Mouse (Mus musculus): ENCODE measurements around the gene Cad. TPM values are rescaled to one million over a fixed set of nuclear protein-coding genes. Genes with fewer than 3 reads are reported as not detected.

The Cad gene
- total RNA-seq, 1 experiment from 2014 or later = 9.6 TPM

DNA sequence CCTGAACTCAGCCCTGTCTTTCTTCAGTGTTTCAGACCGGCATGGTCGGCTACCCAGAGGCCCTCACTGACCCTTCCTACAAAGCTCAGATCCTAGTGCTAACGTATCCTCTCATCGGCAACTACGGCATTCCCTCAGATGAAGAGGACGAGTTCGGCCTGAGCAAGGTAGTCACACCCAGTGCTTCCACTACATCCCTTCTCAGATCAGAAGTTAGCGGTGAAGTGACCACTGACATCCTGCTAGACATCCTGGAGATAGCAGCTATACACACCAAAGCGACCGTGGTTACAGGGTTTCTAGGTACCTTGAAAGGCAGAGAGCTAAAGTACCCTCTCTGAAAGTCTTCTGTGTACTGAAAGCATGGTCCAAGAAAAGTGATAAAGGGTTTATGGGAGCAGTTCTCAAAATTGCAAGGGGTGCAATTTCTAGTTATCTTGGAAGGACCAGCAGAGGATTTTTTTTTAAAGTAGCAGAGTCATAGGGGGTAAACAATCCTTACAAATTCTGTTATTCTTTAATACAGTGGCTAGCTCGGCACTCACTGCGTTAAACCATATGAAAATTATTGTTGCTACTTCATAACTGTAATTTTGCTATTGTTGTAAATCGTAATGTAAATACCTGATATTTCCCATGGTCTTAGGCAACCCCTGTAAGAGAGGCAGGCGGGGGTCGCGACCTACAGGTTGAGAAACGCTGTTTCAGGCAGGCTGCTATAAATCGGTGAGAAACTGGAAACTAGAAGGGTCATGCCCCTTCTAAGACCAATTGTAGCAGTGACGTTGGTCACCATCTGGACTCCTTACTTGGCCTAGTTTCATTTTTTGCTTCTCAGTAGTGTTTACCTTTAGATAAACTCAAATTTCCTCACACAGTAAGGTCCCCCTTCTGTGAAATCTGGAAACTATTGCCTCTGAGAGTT lies 898 bp downstream of the Cad start:
- ATAC-seq (replicated peaks; ENCODE audit: insufficient number of reproducible peaks, low FRiP score, low TSS enrichment, poor library complexity, severe bottlenecking) = no peak

GRCm38 (mm10) chr5:31069810-31070209 lies 15.2 kb downstream of the Cad start:
- ATAC-seq (replicated peaks; ENCODE audit: insufficient number of reproducible peaks, low FRiP score, low TSS enrichment, poor library complexity, severe bottlenecking) = no peak

- no peak for ATAC-seq (replicated peaks; ENCODE audit: insufficient number of reproducible peaks, low FRiP score, low TSS enrichment, poor library complexity, severe bottlenecking)
These were observed 16.5 kb downstream of the Cad start for GRCm38 (mm10) chr5:31071059-31071458.

GRCm38 (mm10) chr5:31071821-31072220 lies 17.2 kb downstream of the Cad start:
- no peak for ATAC-seq (replicated peaks; ENCODE audit: insufficient number of reproducible peaks, low FRiP score, low TSS enrichment, poor library complexity, severe bottlenecking)

GRCm38 (mm10) chr5:31073176-31073575 lies 18.6 kb downstream of the Cad start:
- ATAC-seq (replicated peaks; ENCODE audit: insufficient number of reproducible peaks, low FRiP score, low TSS enrichment, poor library complexity, severe bottlenecking) = no peak

DNA sequence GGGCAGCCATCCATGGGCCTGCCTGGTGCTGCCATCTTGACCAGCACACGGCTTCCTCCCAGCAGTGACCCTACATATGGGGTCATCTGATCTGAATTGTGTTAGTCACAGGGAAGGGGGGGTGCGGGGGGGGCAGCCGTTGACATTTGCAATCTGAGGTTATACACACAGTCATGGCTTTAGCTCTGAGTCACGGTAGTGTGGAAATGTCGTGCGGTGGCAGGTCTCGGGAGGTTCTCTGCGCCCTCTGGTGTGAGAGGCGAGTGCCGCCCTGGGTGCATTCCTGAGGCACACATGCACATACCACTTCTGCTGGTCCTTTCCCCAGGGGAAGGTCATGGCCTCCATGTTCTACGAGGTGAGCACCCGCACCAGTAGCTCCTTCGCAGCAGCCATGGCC lies 21.8 kb downstream of the Cad start:
- no peak for ATAC-seq (replicated peaks; ENCODE audit: insufficient number of reproducible peaks, low FRiP score, low TSS enrichment, poor library complexity, severe bottlenecking)

DNA sequence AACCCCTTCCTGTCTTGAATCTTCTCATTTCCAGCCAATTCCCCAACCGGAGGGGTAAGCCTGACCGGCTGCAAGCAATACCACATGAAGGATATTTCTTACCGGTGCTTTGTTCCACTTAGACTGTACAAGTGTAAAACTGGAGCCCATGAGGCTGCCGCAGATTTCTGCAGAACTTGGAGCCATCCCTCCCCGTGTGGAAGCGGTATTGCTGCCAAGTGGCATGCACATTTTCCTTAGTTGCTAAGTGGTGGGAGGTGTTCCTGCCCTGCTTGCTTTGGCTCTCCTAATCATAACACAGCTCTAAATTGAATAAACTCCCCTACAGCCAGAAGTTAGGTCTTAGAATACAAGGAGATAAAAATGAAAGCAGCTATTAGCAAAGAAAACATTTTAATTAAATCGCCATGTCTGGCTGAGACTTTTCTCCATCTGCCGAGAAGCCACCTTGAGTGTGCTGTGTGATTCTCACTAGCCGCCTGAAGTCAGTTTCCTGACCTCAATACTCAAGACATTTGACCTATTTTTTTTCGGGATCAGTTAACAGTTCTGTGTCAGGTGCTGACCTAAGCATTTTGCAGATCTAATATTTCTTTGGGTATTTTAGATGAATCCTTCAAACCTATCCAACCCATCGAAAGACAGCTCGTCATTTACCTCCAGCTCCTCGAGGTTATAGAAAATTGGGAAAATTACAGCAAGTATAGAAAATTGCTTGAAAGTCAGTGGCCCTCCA lies 25.6 kb downstream of the Cad start:
- ATAC-seq (replicated peaks; ENCODE audit: insufficient number of reproducible peaks, low FRiP score, low TSS enrichment, poor library complexity, severe bottlenecking) = no peak

DNA sequence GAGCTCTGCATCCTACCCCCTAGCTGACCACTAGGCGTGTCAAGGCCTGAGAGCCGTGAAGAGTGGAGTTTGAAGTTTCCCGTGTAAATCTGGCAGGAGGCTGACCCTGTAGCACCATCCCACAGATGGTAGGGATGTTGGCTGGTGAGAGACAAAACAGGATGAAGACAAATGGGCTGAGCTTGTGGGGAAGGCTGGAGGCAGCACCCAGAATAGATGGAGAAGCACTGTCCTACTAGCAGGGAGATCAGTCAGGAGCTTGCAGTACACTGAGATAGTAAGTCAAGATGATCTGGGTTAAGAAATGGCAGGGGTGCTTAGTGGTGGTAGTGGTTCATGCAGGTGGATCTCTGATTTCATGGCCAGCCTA lies 26.2 kb downstream of the Cad start:
- no peak for ATAC-seq (replicated peaks; ENCODE audit: insufficient number of reproducible peaks, low FRiP score, low TSS enrichment, poor library complexity, severe bottlenecking)

DNA sequence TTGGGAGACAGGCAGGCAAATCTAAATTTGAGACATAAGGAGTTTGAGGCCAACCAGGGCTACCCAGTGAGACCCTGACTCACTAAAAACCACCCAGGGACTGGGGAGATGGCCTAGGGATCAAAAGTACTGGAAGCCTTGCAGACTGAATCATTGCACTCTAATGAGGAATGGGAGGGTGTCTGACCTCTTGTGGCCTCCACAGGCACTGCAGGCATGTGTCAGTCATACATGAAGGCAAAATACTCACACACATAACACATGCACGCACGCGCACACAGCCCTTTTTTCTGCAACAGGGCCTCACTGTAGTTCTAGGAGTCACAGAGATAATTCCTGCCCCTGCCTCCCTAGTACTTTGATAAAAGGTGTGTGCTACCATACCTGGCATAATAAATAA lies 26.8 kb downstream of the Cad start:
- 0 out of 2 replicates have a peak, but pooled peaks have one; percentile 45 for ATAC-seq (replicated peaks; ENCODE audit: insufficient number of reproducible peaks, low FRiP score, low TSS enrichment, poor library complexity, severe bottlenecking)

GRCm38 (mm10) chr5:31082355-31082754 lies 27.8 kb downstream of the Cad start:
- peak; percentile 57; the same call in 1 of the 2 replicates for ATAC-seq (replicated peaks; ENCODE audit: insufficient number of reproducible peaks, low FRiP score, low TSS enrichment, poor library complexity, severe bottlenecking)

- ATAC-seq (replicated peaks; ENCODE audit: insufficient number of reproducible peaks, low FRiP score, low TSS enrichment, poor library complexity, severe bottlenecking) = no peak
These were observed 28.5 kb downstream of the Cad start for GRCm38 (mm10) chr5:31082935-31083625.

GRCm38 (mm10) chr5:31083949-31084348 lies 29.4 kb downstream of the Cad start:
- no peak for ATAC-seq (replicated peaks; ENCODE audit: insufficient number of reproducible peaks, low FRiP score, low TSS enrichment, poor library complexity, severe bottlenecking)

DNA sequence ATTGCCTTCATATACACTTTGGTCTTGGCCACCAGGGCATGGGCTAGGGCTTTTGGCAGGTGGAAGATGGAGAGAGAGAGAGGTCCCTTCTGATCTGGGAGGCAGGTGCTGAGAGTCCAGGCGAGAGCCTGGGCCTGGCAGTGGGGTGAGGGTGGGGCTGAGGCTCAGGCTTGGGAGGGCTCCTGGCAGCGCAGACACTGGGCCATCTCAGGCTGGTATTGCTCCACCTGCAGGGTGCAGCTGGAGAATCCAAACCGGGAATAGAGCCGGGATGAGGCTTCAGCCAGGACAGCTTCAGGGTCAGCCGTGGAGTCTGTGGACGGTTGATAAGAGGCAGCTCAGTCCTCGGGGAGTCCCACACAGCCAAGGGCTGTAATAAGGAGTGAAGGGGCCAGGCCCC lies 32.0 kb downstream of the Cad start:
- no peak for ATAC-seq (replicated peaks; ENCODE audit: insufficient number of reproducible peaks, low FRiP score, low TSS enrichment, poor library complexity, severe bottlenecking)

- no peak for ATAC-seq (replicated peaks; ENCODE audit: insufficient number of reproducible peaks, low FRiP score, low TSS enrichment, poor library complexity, severe bottlenecking)
These were observed 32.6 kb downstream of the Cad start for GRCm38 (mm10) chr5:31087131-31087530.

DNA sequence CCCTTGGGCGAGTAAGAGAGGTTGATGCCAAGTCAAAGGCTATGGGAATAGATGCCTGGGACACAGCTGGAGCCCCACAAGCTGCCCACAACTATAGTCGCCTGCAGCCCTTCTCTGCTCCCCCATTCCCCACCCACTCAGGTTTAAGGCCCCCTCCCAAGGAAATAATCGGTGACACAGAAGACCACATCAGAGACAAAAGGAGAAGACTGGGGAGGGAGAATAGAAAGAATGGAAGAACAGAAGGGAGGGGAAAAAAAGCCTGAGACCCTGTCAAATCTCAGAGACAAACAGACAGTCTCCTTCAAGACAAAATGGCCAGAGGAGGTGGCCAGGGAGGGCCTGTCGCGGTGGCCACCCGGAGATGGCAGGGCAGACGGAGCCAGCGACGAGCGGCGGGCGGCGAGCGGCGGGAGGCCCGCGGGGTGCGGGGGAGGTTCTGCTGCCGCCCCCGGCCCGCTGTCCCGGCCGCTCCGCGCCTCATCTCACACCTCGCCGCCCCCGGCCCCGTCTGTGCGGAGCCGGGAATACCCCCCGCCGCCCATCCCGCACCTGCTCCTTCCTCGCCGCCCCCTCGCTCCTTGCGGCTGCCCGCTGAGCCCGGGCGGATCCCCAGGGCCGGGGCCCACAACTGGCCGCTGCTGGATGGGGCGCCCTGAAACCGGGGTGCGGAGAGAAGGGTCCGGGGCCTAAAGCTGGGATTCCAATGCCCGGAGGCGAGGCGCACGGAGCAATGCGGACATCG lies 37.8 kb downstream of the Cad start:
- ATAC-seq (replicated peaks; ENCODE audit: insufficient number of reproducible peaks, low FRiP score, low TSS enrichment, poor library complexity, severe bottlenecking) = no peak

- ATAC-seq (replicated peaks; ENCODE audit: insufficient number of reproducible peaks, low FRiP score, low TSS enrichment, poor library complexity, severe bottlenecking) = no peak
These were observed 38.8 kb downstream of the Cad start for GRCm38 (mm10) chr5:31093151-31094041.

DNA sequence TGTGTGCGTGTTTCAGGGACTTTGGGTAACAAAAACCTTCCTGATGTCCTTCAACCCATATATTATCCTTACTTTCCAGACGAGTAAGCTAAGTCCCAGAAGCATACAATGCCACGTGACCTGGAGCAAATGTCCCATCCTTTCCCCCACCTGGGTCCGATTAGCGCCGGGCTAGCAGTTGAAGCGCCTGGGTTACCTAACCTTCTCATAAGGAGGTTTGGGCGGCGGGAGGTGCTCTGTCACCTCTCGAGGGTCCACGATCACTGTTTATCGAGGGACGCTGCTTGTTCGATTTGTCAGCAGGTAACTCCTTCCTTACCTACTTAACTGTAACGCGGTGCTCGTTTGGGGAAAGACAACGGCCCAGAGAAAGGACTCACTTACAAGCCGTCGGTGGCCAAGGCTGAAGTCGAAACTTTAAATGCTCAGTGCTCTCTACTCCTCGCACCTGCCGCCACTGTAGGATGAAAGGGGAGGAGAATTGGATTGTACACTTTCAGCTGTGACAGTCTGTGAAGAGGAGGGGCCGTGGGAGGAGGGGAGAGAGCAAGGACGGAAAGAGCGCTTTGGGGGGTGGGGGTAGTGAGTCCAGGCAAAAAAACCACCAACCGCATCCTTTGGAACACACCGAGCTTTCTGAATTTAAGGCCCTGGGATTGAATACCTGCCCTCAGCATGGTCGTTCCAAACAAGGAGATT lies 39.7 kb downstream of the Cad start:
- no peak for ATAC-seq (replicated peaks; ENCODE audit: insufficient number of reproducible peaks, low FRiP score, low TSS enrichment, poor library complexity, severe bottlenecking)
